31 mouse cellular contexts compared by ENCODE assay signal in genomic region chr11:51455501-51455900, GRCm38 (mm10).
DNase-seq lines count a peak whose midpoint lies in the region; ATAC-seq lines count a peak whose summit lies in the region.
"Had no signal": no experiment of that assay in that cellular context is flagged by ENCODE, and none has a peak within 500 bp of the region (broad histone marks: within the 10 kb centered on the region; RNA-seq: fewer than 3 reads in every experiment).

No protein-coding gene starts in this region.

- H3K4me2 ChIP-seq in hindbrain, embryonic 14.5 days (replicated peaks) = no peak overlapping the region
- no peak overlapping the region for H3K4me2 ChIP-seq in forebrain, embryonic 12.5 days
- H3K4me2 ChIP-seq: heart, embryonic 15.5 days; hindbrain, embryonic 15.5 days; intestine, embryonic 15.5 days; midbrain, embryonic 12.5 days; neural tube, embryonic 12.5 days had no signal

- H3K4me3 ChIP-seq in hindbrain, embryonic 14.5 days (replicated peaks; ENCODE audit: low read length) = no peak overlapping the region
- H3K4me3 ChIP-seq in hindbrain, embryonic 10.5 days = no peak overlapping the region
- H3K4me3 ChIP-seq in forebrain, embryonic 12.5 days (replicated peaks) = no peak overlapping the region
- H3K4me3 ChIP-seq: erythroblast, embryonic 14.5 days; heart, embryonic 15.5 days; hindbrain, embryonic 15.5 days; intestine, embryonic 15.5 days; midbrain, embryonic 12.5 days; neural tube, embryonic 12.5 days had no signal

- H3K36me3 ChIP-seq in hindbrain, embryonic 14.5 days (replicated peaks; ENCODE audit: control insufficient read depth, insufficient read depth) = no peaks in the 10 kb centered on the region
- H3K36me3 ChIP-seq in hindbrain, embryonic 10.5 days = no peaks in the 10 kb centered on the region
- no peaks in the 10 kb centered on the region for H3K36me3 ChIP-seq in splenic B cell, adult 2 months (ENCODE audit: control insufficient read depth, insufficient read depth, low read length, poor library complexity, severe bottlenecking)
- H3K36me3 ChIP-seq in forebrain, embryonic 12.5 days (replicated peaks) = no peaks in the 10 kb centered on the region
- H3K36me3 ChIP-seq: G1E; heart, embryonic 15.5 days; hindbrain, embryonic 15.5 days; intestine, embryonic 15.5 days; midbrain, embryonic 12.5 days; neural tube, embryonic 12.5 days had no signal

- H3K9me3 ChIP-seq in hindbrain, embryonic 14.5 days (ENCODE audit: control insufficient read depth, low read length) = no peaks in the 10 kb centered on the region
- no peaks in the 10 kb centered on the region for H3K9me3 ChIP-seq in hindbrain, embryonic 10.5 days
- no peaks in the 10 kb centered on the region for H3K9me3 ChIP-seq in forebrain, embryonic 12.5 days
- H3K9me3 ChIP-seq: G1E; heart, embryonic 15.5 days; hindbrain, embryonic 15.5 days; intestine, embryonic 15.5 days had no signal

- no peak overlapping the region for H3K9ac ChIP-seq in hindbrain, embryonic 14.5 days
- no peak overlapping the region for H3K9ac ChIP-seq in forebrain, embryonic 12.5 days
- H3K9ac ChIP-seq: forebrain, postnatal 0 days; heart, embryonic 15.5 days; hindbrain, embryonic 15.5 days; intestine, embryonic 15.5 days; liver, embryonic 14.5 days; midbrain, embryonic 12.5 days; neural tube, embryonic 12.5 days had no signal

- DNase-seq in hindbrain, embryonic 14.5 days (ENCODE audit: low spot score) = peak; percentile 40
- no peak for DNase-seq in hindbrain, embryonic 10.5 days (ENCODE audit: low spot score)
- peak; percentile 28 for DNase-seq in ES-CJ7 (ENCODE audit: low read depth, low spot score)
- DNase-seq in splenic B cell, adult 2 months (ENCODE audit: low read depth, low spot score) = peak; percentile 8
- DNase-seq: adrenal gland, postnatal 36 days; B cell, adult 2 months; cerebellum, adult 18-20 months; cerebellum, postnatal 10 days; forebrain, postnatal 0 days; gastrocnemius, postnatal 10 days; heart, postnatal 36 days; kidney, adult 2 months; liver; lung, adult 2 months; lung, postnatal 14 days; right cerebral cortex, adult 18-20 months; spleen, adult 18-20 months; thymus, postnatal 4 days had no signal

- no peaks in the 10 kb centered on the region for H3K27me3 ChIP-seq in hindbrain, embryonic 14.5 days (ENCODE audit: control insufficient read depth, insufficient read depth, low read length)
- no peaks in the 10 kb centered on the region for H3K27me3 ChIP-seq in hindbrain, embryonic 10.5 days (ENCODE audit: insufficient read depth, poor library complexity, severe bottlenecking)
- no peaks in the 10 kb centered on the region for H3K27me3 ChIP-seq in splenic B cell, adult 2 months (ENCODE audit: control insufficient read depth, insufficient read depth, low read length, poor library complexity, severe bottlenecking)
- H3K27me3 ChIP-seq in forebrain, embryonic 12.5 days = no peaks in the 10 kb centered on the region
- H3K27me3 ChIP-seq: hindbrain, embryonic 15.5 days; intestine, embryonic 15.5 days; midbrain, embryonic 12.5 days; neural tube, embryonic 12.5 days; Patski had no signal

- peaks cover 11% of the 10 kb centered on the region; the same call in 1 of the 2 replicates for H3K4me1 ChIP-seq in hindbrain, embryonic 14.5 days (replicated peaks; ENCODE audit: control insufficient read depth, insufficient read depth, low read length)
- H3K4me1 ChIP-seq in hindbrain, embryonic 10.5 days (replicated peaks) = peaks cover 35% of the 10 kb centered on the region
- H3K4me1 ChIP-seq in forebrain, embryonic 12.5 days = peaks cover 5% of the 10 kb centered on the region

- H3K27ac ChIP-seq in hindbrain, embryonic 14.5 days = no peak overlapping the region
- no peak overlapping the region for H3K27ac ChIP-seq in hindbrain, embryonic 10.5 days
- no peak overlapping the region for H3K27ac ChIP-seq in forebrain, embryonic 12.5 days
- H3K27ac ChIP-seq: heart, embryonic 15.5 days; hindbrain, embryonic 15.5 days; intestine, embryonic 15.5 days; kidney, postnatal 0 days; liver, embryonic 14.5 days; midbrain, embryonic 12.5 days; neural tube, embryonic 12.5 days had no signal

- ATAC-seq in hindbrain, embryonic 14.5 days (ENCODE audit: low FRiP score) = no peak
- 0 out of 2 replicates have a peak, but pooled peaks have one; percentile 20 for ATAC-seq in granulocyte monocyte progenitor cell, adult 5-6 weeks (replicated peaks; ENCODE audit: poor library complexity, severe bottlenecking)
- no peak for ATAC-seq in forebrain, embryonic 12.5 days (ENCODE audit: low FRiP score)
- ATAC-seq in frontal cortex, adult (ENCODE audit: low TSS enrichment) = no peak
- ATAC-seq: forebrain, postnatal 0 days; intestine, embryonic 15.5 days; Patski had no signal
